Mouse (Mus musculus): ENCODE measurements at regions not wholly inside any gene's neighbourhood (a gene's known extent, or its start where the extent isn't known, plus 50 kb on each side); places are given as distances from the start of the nearest gene placed in this dataset.
A peak's percentile ranks its signal among the peaks of the same experiment; 100 is the strongest.
"Not testable (repeated sequence)": the region's sequence is repeated elsewhere in the genome, so short reads cannot be mapped to it uniquely, and the experiment has no call there.

GRCm38 (mm10) chr16:89718921-89719320 is 147.9 kb upstream of the Krtap11-1 start:
- no peak for DNase-seq (ENCODE audit: low read depth)

DNA sequence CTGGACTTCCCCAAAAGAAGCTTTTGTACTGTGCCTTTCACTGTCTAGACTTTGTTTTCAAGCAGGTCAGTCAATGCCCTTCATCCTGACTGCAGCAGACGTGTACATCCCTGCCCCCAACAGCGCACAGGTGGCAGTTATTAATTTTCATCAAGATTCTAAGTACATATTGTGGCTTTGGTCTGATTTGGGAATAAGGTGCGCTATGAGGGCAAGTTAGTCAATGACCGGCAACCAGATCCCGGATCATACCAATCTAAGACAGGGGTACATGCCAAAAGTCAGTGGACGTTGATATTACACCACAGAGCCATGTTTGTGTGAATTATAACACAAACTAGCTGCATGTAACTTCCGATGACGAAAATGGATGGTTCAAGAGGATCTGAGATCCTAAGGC is 144.7 kb upstream of the Krtap11-1 start:
- DNase-seq (ENCODE audit: low read depth) = not testable (repeated sequence)

GRCm38 (mm10) chr16:89704316-89704715 is 133.3 kb upstream of the Krtap11-1 start:
- DNase-seq (ENCODE audit: low read depth) = no peak

DNA sequence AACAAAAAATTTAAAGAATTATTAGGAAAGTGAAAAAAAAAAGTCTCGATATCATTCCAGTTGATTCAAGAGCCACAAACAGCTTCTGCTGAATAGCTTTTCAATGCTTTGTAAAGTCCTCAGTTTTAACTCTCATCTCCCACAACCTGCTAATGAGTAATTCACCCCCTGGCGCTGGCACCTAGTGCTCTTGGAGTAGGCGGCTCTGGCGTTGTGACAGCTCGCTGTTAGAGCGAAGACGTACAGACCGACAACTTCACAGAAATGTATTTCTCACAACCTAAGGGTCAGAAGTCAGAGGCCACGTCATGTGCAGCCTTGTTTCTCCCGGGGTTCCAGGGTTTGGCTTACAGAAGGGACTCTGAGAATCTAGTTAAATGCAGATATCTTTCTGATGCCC is 132.2 kb upstream of the Krtap11-1 start:
- DNase-seq (ENCODE audit: low read depth) = peak; percentile 52

- no peak for DNase-seq (ENCODE audit: low read depth)
Measured at GRCm38 (mm10) chr16:89702406-89702805, 131.4 kb upstream of the Krtap11-1 start.

DNA sequence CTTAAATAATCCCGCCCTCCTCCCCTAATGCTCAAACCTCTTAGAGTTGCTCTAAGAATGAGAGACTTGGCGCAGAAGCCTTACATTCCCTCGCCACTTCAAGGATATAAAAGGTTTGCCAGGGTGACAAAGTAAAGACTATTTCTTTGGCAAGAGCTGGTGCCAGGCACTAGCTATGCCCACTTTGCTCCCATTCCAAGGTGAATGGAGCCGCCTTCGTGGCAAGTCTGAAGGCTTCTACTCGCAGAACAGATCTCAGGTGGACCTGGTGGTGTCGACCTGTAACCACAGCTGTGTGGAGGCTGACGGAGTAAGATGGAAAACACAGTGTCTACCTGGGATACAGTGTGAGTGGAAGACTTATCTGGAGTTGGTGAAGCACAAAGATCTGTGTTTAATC is 130.8 kb upstream of the Krtap11-1 start:
- DNase-seq (ENCODE audit: low read depth) = no peak

DNA sequence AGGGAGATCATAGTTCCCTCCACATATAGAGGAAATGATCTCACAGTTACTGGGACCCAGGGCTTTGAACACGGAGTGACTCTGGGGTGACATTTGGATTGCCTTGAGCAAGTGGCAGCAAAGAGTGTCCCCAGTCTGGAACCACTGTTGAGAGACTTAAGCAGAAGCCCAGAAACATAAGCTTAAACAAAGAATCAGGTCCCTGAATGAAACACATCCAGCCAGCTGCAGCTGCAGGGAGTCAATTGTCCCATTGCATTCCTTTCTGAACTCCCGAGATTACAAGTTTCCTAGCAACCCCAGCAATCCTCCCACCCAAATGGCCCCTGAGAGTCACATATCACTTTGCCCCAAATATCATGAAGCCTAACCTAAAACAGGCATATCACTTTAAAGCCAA is 128.7 kb upstream of the Krtap11-1 start:
- DNase-seq (ENCODE audit: low read depth) = no peak

- no peak for DNase-seq (ENCODE audit: low read depth)
Measured at GRCm38 (mm10) chr16:89695833-89696232, 124.8 kb upstream of the Krtap11-1 start.

- DNase-seq (ENCODE audit: low read depth) = no peak
Measured at GRCm38 (mm10) chr16:89695406-89695805, 124.4 kb upstream of the Krtap11-1 start.

GRCm38 (mm10) chr16:89693321-89693720 is 122.3 kb upstream of the Krtap11-1 start:
- DNase-seq (ENCODE audit: low read depth) = no peak

- no peak for DNase-seq (ENCODE audit: low read depth)
Measured at GRCm38 (mm10) chr16:89679438-89679837, 108.5 kb upstream of the Krtap11-1 start.

- no peak for DNase-seq (ENCODE audit: low read depth)
Measured at GRCm38 (mm10) chr16:89678446-89679015, 107.5 kb upstream of the Krtap11-1 start.

DNA sequence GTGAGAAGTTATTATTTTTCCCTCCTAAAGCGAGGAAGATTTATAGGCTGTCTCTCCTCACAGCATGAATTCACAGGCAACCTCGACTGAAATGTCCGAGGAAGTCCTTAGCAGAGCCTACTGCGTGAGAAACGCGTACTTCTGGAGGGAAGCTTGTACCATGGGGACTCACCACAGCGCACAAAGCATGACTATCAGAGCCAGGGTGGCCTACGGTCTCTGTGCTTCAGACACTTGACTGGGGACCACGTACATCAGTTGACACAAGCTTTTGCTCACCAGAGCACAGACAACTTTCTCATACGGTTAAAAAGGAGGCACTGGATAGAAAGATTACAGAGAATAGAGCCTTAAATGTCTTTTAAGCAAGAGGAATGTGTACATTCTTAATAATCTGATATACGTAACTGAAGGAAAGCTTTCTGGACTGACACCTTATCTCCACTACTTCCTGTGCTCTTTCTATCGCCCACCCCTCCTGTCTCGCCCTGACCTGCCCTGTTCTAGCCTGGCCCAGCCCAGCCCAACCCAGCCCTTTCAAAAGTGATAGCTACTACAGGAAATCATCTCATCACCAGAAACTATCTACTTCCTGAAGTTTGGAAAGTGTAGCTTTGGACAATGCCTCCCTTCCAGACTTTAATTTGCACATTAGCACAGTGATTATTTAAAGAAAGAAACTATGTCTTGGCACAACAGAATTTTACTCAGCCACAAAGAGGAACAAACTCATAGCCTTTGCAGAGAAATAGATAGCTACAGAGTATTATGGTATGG is 104.2 kb upstream of the Krtap11-1 start:
- DNase-seq (ENCODE audit: low read depth) = no peak

DNA sequence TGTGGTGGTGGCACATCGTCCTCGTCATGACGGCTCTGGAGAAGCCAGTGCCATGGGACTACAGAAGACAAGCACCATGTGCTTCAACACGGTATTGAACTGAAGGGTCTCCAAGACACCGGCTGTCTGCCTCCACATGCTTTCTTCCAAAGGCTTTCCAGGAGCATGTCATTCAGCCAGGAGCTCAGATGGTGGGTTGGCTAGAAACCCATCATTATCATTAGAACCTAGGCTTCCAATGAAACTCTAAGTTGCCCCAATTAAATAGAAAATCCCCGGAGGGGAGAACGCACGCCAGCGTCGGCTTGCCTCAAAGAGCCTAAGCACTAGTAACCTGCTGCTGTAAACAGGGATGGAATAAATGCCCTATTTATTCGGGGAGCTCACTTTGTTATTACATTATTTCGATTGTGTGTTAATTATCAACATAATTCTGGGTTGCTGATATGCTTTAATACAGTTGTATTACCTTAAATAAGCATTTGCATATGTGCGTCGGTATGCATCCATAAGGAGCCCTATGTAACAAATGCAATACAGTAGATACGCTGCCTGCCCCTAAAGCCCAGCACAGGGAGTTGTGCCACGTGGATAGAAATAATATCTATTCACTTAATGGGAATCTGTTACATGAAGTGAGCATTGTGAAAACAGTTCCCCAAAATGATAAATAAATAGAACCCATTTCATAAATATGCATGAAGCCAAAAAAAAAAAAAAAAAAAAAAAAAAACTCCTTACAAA is 103.3 kb upstream of the Krtap11-1 start:
- no peak for DNase-seq (ENCODE audit: low read depth)

DNA sequence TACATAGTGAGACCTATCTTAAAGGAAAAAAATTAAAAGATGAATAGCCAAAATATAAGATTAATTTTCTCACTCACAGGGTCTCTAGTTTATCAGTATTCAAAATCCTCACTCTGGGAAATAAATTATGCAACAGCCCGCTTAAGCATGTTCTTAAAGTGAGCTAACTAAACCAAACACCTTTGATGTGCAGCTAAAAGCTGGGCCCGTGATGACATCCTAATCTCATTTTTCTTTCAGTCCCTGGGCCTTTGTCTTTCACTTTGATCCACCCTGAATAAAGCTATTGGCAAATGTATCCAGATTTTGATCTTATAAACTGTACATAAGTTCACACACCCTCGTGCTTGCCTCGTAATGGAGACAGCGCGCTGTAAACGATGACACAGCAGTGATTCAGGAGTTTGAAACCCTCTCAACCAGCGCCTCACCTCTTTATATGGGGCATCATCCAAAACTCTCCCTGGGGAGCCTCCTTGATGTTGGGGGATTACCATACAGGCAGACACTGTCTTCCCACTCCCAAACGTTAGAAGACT is 100.3 kb upstream of the Krtap11-1 start:
- DNase-seq (ENCODE audit: low read depth) = no peak

DNA sequence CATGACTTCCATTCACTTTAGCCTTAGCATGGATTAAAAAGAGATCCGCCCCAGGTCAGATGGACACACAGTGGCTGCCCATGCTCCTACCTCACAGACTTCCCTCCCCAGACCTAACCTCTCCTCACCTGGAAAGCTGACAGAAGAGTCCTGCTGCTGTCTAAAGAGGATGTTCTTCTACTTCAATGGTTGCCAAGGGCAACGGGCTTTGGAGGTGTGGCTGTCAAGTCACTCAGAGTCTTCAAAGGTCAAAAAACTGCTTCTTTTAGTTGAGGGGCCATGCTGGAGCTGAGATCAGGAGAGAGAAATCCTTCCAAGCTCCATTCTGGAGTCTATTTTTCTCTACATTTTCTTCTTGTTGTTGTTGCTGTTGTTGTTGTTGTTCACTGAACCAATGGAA is 89.1 kb upstream of the Krtap11-1 start:
- DNase-seq (ENCODE audit: low read depth) = no peak

DNA sequence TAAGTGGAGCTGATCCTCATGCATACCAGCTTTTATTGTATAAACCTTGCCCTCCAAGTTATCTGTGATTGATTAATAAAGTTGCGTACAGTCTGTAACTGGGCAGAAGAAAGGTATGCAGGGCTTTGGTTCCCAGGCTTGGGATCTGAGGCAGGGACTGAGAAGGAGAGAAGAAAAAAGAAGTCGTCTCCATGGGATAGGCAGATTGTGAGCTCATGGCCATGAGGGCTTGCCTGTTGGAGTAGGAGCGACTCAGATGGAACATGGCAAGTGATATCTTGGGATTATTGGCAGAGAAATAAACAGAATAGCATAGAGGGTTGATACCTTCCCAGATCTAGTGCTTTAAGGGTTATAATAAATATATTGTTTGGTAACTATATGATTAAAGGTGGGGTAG is 85.1 kb upstream of the Krtap11-1 start:
- no peak for DNase-seq (ENCODE audit: low read depth)

- DNase-seq (ENCODE audit: low read depth) = no peak
Measured at GRCm38 (mm10) chr16:89648651-89649050, 77.7 kb upstream of the Krtap11-1 start.

- DNase-seq (ENCODE audit: low read depth) = no peak
Measured at GRCm38 (mm10) chr16:89633917-89634601, 63.1 kb upstream of the Krtap11-1 start.

GRCm38 (mm10) chr16:89632114-89632622 is 61.2 kb upstream of the Krtap11-1 start:
- no peak for DNase-seq (ENCODE audit: low read depth)

GRCm38 (mm10) chr16:89631396-89632113 is 60.6 kb upstream of the Krtap11-1 start:
- no peak for DNase-seq (ENCODE audit: low read depth)

Measured in gonadal fat pad, adult 2 months (tissue).